Mouse (Mus musculus) erythroblast, embryonic 14.5 days (primary cell): ENCODE measurements at regions not wholly inside any gene's neighbourhood (a gene's known extent, or its start where the extent isn't known, plus 50 kb on each side); places are given as distances from the start of the nearest gene placed in this dataset.

Experiments
- H3K27me3 ChIP-seq: 2 replicates; pipeline ENCODE4 v1.6.1; 2012; ENCODE audit warnings: inconsistent platforms; ENCODE audit not compliant: control insufficient read depth
- H3K36me3 ChIP-seq: 2 replicates; pipeline ENCODE4 v1.6.1; 2012; ENCODE audit warnings: mild to moderate bottlenecking, inconsistent platforms; ENCODE audit not compliant: control insufficient read depth
- H3K4me1 ChIP-seq: 2 replicates; pipeline ENCODE4 v1.6.1; 2012; ENCODE audit warnings: inconsistent platforms; ENCODE audit not compliant: control insufficient read depth
- H3K4me3 ChIP-seq: replicated peaks from 2 replicates; pipeline ENCODE3; 2012; ENCODE audit warnings: moderate library complexity, mild to moderate bottlenecking, inconsistent platforms
- H3K9me3 ChIP-seq: 2 replicates; pipeline ENCODE4 v1.6.1; 2012; ENCODE audit warnings: low read length, inconsistent platforms, mixed read lengths; ENCODE audit not compliant: control insufficient read depth
- GATA1 ChIP-seq: IDR thresholded peaks from 2 replicates; pipeline ENCODE4 v1.6.1; 2012; ENCODE audit warnings: low read length, inconsistent platforms, mixed read lengths
- TAL1 ChIP-seq: IDR thresholded peaks from 3 replicates; pipeline ENCODE4 v1.6.1; 2012; ENCODE audit warnings: low read length, inconsistent platforms, mixed read lengths

GRCm38 (mm10) chr8:117880279-117880975 lies 78.7 kb upstream of the Mphosph6 start:
- peaks cover 25% of the 10 kb centered on the region for H3K9me3 ChIP-seq
- H3K4me3 ChIP-seq: no peak overlapping the region
- H3K36me3 ChIP-seq: no peaks in the 10 kb centered on the region
- TF ChIP-seq GATA1 (no peak), TAL1 (no peak)
- no peaks in the 10 kb centered on the region for H3K27me3 ChIP-seq
- no peaks in the 10 kb centered on the region for H3K4me1 ChIP-seq

DNA sequence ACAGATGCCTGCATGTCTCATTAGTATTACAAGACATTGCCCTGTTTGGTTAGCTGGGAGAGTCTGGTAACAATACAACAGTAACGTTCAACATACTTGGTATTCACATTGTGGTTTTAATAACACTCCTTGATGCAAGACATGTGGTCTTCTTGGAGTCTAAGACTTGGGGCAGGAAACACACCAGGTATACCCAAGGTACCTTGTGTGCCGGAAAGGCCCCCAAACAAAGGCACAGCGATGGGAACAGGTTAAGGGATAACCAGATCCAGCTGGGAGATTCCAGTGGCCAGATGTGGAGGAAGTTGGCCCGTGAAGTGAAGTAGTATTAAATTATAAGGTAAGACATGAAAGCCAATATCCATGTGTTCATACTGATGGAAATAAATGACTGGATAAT lies 71.9 kb upstream of the Mphosph6 start:
- Histone ChIP-seq H3K4me3 (no peak overlapping the region), H3K9me3 (peaks cover 26% of the 10 kb centered on the region), H3K36me3 (no peaks in the 10 kb centered on the region), H3K4me1 (no peaks in the 10 kb centered on the region), H3K27me3 (no peaks in the 10 kb centered on the region)
- TF ChIP-seq GATA1 (no peak), TAL1 (no peak)

GRCm38 (mm10) chr8:117867138-117867537 lies 65.4 kb upstream of the Mphosph6 start:
- no peak overlapping the region for H3K4me3 ChIP-seq
- H3K4me1 ChIP-seq: no peaks in the 10 kb centered on the region
- no peaks in the 10 kb centered on the region for H3K36me3 ChIP-seq
- H3K9me3 ChIP-seq: no peaks in the 10 kb centered on the region
- no peaks in the 10 kb centered on the region for H3K27me3 ChIP-seq
- TF ChIP-seq GATA1 (no peak), TAL1 (no peak)

- H3K4me3 ChIP-seq: no peak overlapping the region
- H3K4me1 ChIP-seq: no peaks in the 10 kb centered on the region
- H3K36me3 ChIP-seq: no peaks in the 10 kb centered on the region
- H3K27me3 ChIP-seq: peaks cover 9% of the 10 kb centered on the region
- no peak for TF ChIP-seq GATA1
- TF ChIP-seq TAL1: no peak
- H3K9me3 ChIP-seq: no peaks in the 10 kb centered on the region
Measured at GRCm38 (mm10) chr8:117865014-117865413, 63.3 kb upstream of the Mphosph6 start.

- H3K9me3 ChIP-seq: no peaks in the 10 kb centered on the region
- TF ChIP-seq GATA1 (no peak), TAL1 (no peak)
- H3K36me3 ChIP-seq: no peaks in the 10 kb centered on the region
- no peaks in the 10 kb centered on the region for H3K4me1 ChIP-seq
- H3K27me3 ChIP-seq: peaks cover 13% of the 10 kb centered on the region
- H3K4me3 ChIP-seq: no peak overlapping the region
Measured at GRCm38 (mm10) chr8:117863837-117864236, 62.1 kb upstream of the Mphosph6 start.

- Histone ChIP-seq H3K36me3 (no peaks in the 10 kb centered on the region), H3K4me1 (no peaks in the 10 kb centered on the region), H3K4me3 (no peak overlapping the region), H3K9me3 (no peaks in the 10 kb centered on the region), H3K27me3 (peaks cover 13% of the 10 kb centered on the region)
- TF ChIP-seq GATA1: no peak
- no peak for TF ChIP-seq TAL1
Measured at GRCm38 (mm10) chr8:117862318-117862717, 60.6 kb upstream of the Mphosph6 start.

DNA sequence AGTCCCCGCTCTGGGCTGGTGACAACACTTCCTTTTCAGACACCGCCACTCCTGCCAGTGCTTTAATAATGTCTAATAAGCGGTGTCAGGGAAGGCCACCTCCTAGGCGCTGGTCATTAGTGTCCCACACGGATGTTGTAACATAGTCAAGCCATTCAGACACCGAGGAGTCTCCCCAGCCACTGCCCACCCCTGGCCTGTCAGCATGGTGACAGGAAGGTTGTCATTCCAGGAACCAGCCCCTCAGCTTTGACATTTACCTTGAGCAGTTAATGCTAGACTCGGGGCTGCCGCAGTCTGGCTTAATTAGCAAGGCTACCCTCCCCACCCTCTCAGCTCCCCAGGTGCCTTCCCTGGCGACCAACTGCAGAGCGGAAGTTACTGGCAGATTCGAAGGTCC lies 58.0 kb upstream of the Mphosph6 start:
- Histone ChIP-seq H3K36me3 (no peaks in the 10 kb centered on the region), H3K4me1 (peaks cover 3% of the 10 kb centered on the region; the same call in 1 of the 2 replicates), H3K9me3 (no peaks in the 10 kb centered on the region), H3K27me3 (peaks cover 13% of the 10 kb centered on the region), H3K4me3 (no peak overlapping the region)
- no peak for TF ChIP-seq GATA1
- no peak for TF ChIP-seq TAL1

DNA sequence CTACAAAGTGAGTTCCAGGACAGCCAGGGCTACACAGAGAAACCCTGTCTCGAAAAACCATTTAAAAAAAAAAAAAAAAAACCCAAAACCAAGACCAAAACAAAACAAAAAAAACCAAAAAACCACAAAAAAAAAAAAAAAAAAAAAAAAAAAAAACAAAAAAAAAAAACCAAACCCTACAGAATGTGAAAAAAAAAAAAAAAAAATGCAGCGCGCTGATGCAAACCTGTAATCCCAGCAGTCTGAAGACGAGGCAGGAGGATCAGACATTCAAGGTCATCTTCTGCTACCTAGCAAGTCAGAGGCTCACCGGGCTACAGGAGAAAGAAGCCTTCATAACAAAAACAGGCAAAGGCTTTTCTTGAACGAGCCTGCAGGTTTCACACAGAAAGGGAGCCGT lies 57.4 kb upstream of the Mphosph6 start:
- H3K9me3 ChIP-seq: no peaks in the 10 kb centered on the region
- no peak for TF ChIP-seq TAL1
- no peak for TF ChIP-seq GATA1

DNA sequence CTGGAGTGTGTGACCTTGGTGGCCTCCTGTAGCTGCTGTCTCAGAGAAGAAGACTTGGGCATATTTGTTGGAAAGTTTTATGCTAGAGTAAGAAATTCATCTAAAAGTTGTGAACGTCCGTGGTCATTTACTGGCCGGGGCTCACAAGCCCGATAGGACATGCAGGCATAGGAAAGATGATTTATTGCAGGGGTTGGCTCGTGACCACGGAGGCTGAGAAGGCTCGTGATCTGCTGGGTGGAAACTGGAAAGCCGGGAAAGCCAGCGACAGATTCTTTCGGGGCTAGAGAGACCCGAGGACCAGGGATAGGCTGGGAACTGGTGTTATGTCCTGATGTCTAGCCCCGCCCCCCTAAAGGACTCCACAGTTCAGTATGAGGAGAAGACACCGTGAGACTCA lies 54.4 kb upstream of the Mphosph6 start:
- no peaks in the 10 kb centered on the region for H3K9me3 ChIP-seq
- H3K36me3 ChIP-seq: no peaks in the 10 kb centered on the region
- peaks cover 14% of the 10 kb centered on the region for H3K4me1 ChIP-seq
- peaks cover 13% of the 10 kb centered on the region for H3K27me3 ChIP-seq
- TF ChIP-seq TAL1 (no peak), GATA1 (no peak)
- H3K4me3 ChIP-seq: no peak overlapping the region

More for the DNA sequence above, 57.4 kb upstream of the Mphosph6 start:
- H3K27me3 ChIP-seq: peaks cover 13% of the 10 kb centered on the region
- no peak overlapping the region for H3K4me3 ChIP-seq
- H3K36me3 ChIP-seq: no peaks in the 10 kb centered on the region
- peaks cover 9% of the 10 kb centered on the region for H3K4me1 ChIP-seq

DNA sequence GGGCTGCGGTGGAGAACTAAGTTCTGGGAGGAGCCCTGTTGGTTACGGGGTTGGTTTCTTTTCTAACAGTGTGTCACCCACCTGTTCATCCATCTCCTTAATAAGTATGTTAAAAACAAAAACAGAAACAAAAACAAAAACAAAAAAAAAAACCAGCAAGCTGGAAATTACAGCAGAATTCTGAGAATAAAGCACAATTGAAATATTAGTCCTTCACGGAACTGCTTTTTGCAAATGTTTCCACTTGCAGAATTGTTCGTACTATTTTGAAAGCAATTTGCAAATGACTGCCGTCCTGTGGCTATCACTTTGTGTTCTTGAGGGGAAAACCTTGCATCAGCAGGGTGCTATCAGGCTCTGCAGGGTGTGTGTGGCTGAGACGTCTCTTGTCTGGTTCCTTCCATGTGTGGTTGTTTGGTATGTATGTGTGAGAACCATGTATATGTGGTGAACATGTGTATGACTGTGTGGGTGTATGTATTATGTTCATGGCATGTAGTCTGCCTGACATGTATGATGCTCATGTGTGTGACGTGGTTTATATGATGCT lies 53.3 kb upstream of the Mphosph6 start:
- Histone ChIP-seq H3K27me3 (peaks cover 4% of the 10 kb centered on the region), H3K4me3 (no peak overlapping the region), H3K4me1 (peaks cover 19% of the 10 kb centered on the region), H3K36me3 (no peaks in the 10 kb centered on the region), H3K9me3 (no peaks in the 10 kb centered on the region)
- TF ChIP-seq TAL1 (no peak), GATA1 (no peak)
